Mouse (Mus musculus): ENCODE measurements around the gene Slc45a1.

The Slc45a1 gene

GRCm38 (mm10) chr4:150656504-150656903, 4.5 kb upstream of the Slc45a1 start:
- DNase-seq: no peak

- peak; percentile 84 to 86 for DNase-seq
These were observed 4.0 kb upstream of the Slc45a1 start for GRCm38 (mm10) chr4:150655989-150656388.

DNA sequence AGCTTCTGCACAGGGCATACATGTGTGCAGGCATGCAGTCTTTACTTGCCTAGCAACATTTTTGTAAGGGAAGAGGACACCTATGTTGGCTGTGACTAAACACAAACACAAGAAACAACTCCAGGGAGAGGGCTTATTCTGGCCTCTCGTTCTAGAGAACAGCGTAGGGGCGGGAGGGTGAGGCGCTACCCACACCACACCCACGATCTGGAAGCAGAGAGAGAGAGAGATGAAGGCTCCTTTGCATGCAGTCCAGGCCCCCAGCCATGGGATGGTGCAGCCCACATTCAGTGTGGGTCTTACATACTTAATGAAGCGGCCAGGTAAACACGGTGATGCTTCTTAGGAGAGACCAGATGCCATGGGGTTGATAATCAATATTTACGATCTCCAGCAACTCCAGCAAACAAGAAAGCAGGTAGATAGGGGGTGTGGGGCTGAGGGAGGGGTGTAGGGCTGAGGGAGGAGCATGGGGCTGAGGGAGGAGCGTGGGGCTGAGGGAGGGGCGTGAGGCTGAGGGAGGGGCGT, 1.2 kb upstream of the Slc45a1 start:
- DNase-seq: no peak

- no peak for DNase-seq
These were observed 2.6 kb downstream of the Slc45a1 start for GRCm38 (mm10) chr4:150649327-150649726.

DNA sequence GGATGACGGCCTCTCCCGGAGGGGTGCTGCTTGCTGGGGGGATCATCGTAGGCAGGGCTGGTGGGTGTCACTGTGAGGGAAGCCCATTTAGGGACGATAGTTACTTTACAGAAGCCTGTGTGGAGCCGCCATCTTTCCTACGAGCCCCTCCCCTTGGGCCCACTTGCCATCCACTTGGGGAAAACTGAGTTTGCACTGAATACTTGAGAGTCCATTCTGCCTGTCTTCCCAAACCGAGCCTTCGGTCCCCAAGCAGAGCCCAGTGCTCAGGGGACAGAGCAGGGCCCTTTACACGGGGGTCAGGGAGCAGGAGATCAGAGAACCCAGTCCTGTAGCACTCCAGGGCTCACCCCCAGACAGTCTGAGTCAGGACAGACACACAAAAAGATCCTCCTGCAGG, 7.7 kb downstream of the Slc45a1 start:
- no peak for DNase-seq

- DNase-seq: peak; percentile 47 to 53
These were observed 15.3 kb downstream of the Slc45a1 start for GRCm38 (mm10) chr4:150636635-150637034.

GRCm38 (mm10) chr4:150635568-150635967, 16.4 kb downstream of the Slc45a1 start:
- DNase-seq: peak; percentile 78

DNA sequence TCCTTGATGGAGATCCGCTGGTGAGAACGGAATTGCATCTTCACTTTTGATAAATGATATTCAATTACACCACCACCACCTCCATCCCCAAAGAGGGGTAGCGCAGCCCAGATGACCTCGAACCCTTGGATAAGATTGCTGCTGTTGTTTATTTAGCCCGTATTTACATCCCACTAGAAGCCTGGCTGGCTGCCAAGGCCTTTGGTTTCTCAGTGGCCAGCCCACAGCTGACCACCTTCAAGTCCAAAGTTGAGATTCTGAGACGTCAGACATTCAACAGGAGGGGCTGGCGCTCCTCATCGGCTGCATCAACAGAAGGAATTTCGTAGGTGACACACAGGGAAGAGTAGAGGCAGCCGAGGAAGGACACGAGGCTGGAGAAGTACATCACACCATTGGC, 22.7 kb downstream of the Slc45a1 start:
- no peak for DNase-seq

DNA sequence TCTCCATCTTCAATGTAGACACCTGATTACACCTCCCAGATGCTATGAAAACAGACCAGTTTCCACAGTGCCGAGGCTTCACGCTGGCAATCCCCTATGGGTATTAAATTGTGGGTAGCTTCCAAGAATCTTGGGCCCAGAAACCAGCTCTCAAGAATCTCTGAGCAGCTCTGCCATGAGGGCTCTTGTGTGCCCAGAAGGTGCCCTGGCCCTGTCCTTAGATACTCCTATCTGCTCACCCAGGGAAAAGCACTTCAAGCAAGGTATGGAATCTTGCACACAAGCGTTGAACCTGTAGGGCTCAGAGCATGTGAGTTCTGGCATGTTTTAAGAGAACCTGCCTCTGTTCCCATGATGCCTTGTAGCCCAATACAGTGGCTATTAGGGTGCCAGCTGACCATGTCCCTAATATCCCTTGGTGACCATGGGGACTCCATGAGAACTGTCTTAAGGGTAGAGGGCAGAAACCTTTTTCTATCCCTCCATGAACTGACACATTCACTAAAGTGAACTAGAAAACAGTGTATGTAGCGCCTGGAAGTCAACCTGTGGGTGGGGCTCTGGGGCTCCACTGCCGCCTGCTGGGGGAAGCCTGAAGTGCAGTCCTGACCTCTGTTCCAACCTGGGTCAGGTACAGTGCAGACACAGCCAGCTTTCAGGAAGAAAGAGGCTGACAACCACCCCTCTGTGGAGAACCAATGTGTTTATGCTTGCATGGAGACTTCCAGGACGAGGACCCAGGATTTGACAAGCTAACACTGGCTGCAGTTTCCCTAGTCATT, 25.8 kb downstream of the Slc45a1 start:
- DNase-seq: peak; percentile 66 to 75

DNA sequence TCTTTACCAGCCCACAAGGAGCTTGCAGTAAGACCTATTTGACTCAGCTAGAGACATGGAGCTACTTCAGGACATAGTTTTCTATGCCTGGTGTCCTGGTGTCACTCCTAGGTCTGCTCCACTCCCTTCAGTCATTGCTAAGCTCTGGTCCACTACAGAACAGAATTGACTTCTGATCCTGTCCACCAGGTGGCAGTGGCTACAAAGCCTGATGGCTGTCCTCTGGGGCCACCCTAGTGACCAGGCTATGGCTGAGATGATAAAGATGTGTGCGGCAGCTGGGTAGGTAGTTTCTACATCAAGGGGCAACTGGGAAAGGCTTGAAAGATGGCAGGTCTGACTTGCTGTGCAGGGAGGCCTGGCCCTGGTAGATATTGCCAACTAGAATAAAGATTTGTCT, 26.5 kb downstream of the Slc45a1 start:
- DNase-seq: peak; percentile 79 to 82

GRCm38 (mm10) chr4:150624933-150625332, 27.0 kb downstream of the Slc45a1 start:
- DNase-seq: no peak

- no peak for DNase-seq
These were observed 27.7 kb downstream of the Slc45a1 start for GRCm38 (mm10) chr4:150624214-150624823.

DNA sequence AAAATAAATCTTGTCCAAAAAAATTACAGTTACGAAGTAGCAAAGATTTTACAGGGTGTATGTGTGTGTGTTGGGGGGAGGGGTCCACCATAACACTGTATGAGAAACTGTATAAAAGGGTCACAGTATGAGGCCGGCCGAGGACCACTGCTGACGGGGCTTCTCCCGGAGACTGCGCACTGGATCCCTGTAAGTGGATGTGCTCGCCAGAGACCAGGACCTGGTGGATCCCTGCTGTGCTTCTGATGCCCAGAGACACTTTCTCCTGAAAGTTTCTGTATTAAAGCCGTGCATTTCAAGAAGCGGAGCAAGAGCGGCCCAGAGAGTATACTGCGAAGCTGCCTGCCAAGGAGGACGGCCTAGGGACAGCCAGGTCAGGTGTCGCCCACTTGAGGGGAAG, 29.3 kb downstream of the Slc45a1 start:
- no peak for DNase-seq

DNA sequence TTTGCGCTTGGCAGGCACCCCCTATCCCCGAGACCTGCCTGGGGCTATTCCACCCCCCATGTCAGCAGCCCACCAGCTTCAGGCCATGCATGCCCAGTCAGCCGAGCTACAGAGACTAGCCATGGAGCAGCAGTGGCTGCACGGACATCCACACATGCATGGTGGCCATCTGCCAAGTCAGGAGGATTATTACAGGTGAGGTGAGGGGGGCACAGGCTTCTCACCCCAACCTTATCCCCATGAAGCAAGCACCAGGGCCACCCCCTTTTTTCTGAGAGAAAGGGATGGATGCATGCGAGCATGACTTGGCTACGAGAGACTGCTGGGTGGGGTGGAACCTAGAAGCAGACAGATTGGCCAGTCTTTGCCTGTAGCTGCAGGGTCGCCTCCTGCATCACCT, 33.0 kb downstream of the Slc45a1 start:
- DNase-seq: no peak

DNA sequence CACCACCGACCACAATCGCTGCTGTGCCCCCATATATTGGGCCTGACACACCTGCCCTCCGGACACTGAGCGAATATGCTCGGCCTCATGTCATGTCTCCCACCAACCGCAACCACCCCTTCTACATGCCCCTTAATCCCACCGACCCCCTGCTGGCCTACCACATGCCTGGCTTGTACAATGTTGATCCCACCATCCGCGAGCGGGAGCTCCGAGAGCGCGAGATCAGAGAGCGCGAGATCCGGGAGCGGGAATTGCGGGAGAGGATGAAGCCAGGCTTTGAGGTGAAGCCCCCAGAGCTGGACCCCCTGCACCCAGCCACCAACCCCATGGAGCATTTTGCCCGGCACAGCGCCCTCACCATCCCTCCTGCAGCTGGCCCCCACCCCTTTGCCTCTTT, 35.1 kb downstream of the Slc45a1 start:
- no peak for DNase-seq

DNA sequence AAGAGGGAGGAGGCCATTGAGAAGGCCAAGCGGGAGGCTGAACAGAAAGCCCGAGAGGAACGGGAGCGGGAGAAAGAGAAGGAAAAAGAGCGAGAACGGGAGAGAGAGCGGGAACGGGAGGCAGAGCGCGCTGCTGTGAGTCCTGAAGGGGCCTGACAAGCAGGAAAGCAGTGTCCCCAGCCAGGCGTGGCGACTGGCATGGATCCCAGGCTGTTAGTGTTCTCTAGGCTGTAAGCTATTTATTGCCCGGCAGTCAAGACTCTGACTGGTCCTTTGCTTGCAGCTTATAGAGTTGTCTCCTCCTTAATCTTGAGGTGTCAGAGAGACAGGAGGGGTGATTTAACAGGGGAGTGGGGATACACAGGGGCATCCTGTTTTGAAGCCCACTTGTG, 35.9 kb downstream of the Slc45a1 start:
- DNase-seq: peak in 1 of 2 experiments; percentile 50

GRCm38 (mm10) chr4:150615251-150616028, 36.5 kb downstream of the Slc45a1 start:
- DNase-seq: no peak

GRCm38 (mm10) chr4:150613715-150614114, 38.3 kb downstream of the Slc45a1 start:
- DNase-seq: no peak

GRCm38 (mm10) chr4:150608670-150609069, 43.3 kb downstream of the Slc45a1 start:
- DNase-seq: no peak

GRCm38 (mm10) chr4:150606449-150607161, 45.4 kb downstream of the Slc45a1 start:
- no peak for DNase-seq

GRCm38 (mm10) chr4:150605804-150606203, 46.2 kb downstream of the Slc45a1 start:
- DNase-seq: no peak

GRCm38 (mm10) chr4:150603366-150604061, 48.5 kb downstream of the Slc45a1 start:
- DNase-seq: no peak
